Mouse (Mus musculus) spleen, postnatal 36 days (tissue): Measurements from ENCODE around the gene Tas2r106.

Experiments
- DNase-seq, 2 experiments: peaks; one replicate each; pipeline ENCODE4 v3.0.0; 2022; ENCODE audit warnings: low spot score in 2 of 2, mixed read lengths in 1 of 2

Tas2r106 gene

GRCm38 (mm10) chr6:131678786-131679185, at the start of gene Tas2r106:
TSS of gene Tas2r106 (minus strand) at chr6:131678886.
- no peak for DNase-seq

DNA sequence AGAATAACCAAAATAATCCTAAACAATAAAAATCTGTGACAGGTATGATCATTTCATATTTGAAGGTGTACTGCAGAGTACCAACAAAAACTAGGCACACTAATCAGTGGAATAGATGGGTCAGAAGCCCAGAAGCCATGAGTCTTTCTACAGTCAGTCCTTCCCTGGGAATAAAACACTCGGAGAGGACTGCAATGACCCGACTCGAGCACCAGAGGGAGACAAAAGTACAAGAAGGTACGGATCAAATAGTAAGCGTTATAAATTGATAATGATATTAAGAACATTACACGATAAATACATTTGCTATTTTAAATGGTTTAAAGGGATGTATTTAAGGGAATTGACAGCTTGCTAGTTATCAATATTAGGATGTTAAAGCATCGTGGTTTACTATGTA, 34.1 kb upstream of the Tas2r106 start:
- no peak for DNase-seq

GRCm38 (mm10) chr6:131689963-131690362, 11.3 kb upstream of the Tas2r106 start, which contains the start of gene Tas2r114:
TSS of gene Tas2r114 (minus strand) at chr6:131690063.
- no peak for DNase-seq

DNA sequence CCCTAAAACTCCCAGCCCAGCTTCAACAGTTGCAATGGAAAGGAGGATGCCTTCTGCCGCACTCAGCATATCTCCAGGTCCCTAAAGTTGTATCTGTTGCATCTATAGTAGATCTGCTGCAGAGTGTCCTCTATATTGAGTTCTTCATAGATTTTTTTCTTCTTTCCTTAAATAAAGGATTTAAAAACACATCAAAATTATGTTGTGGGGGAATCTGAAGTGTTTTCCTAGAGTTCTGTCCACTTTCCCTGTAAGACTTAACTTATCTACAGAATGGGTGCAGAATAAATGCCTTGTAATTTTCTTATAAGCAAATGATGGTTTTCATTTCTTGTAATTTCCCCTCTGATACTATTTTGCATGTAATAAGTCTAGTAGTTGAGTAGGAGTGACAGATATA, 8.7 kb upstream of the Tas2r106 start, which contains the start of gene Tas2r105:
Gene Tas2r105, minus strand, starts transcription at position 101 of the 400 bp plus-strand sequence.
- no peak for DNase-seq

GRCm38 (mm10) chr6:131685644-131686043, 7.0 kb upstream of the Tas2r106 start, which contains the start of gene Tas2r104:
TSS of gene Tas2r104 (minus strand) at chr6:131685744.
- no peak for DNase-seq

GRCm38 (mm10) chr6:131660049-131660448, 18.6 kb downstream of the Tas2r106 start, which contains the start of gene Tas2r107:
TSS of gene Tas2r107 (minus strand) at chr6:131660149.
- no peak for DNase-seq

DNA sequence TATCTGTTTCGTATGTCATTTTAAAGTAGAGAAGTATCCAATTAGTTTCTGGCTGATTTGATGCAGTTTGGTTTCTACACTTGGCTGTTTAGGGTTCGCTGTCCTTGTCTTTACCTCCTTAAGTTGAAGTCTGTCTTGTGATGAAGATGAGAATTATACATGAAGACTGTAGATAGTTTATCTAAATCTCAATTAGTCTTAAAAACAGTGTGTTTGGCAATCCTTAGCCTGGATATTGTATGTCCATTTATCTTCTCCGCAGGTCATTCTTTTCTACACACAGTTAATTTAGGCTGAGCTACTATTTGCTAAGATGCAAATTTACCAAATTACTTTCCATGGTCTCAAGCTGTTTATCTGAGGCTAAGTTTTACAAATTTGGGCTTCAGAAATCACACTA, 47.9 kb downstream of the Tas2r106 start, which contains the start of gene Tas2r130:
Gene Tas2r130, minus strand, starts transcription at position 101 of the 400 bp plus-strand sequence.
- no peak for DNase-seq
